Mouse (Mus musculus) mouse trophoblast stem cell (cell line): ENCODE data around the gene P4ha1.
"Not testable (repeated sequence)": the region's sequence is repeated elsewhere in the genome, so short reads cannot be mapped to it uniquely, and the experiment has no call there.

Source experiments
- in situ Hi-C, 2 experiments: fragments of 300-500 bp; cut with MseI, MboI; formaldehyde crosslinking; loops; 2 replicates in 1 of 2; 3 replicates in 1 of 2; pipeline ENCODE4 v1.15.1; 2025

The P4ha1 gene

GRCm38 (mm10) chr10:59323100-59323487 is at the start of gene P4ha1:
Gene P4ha1 (plus strand): TSS chr10:59323296.
- in situ Hi-C loops: no loop called here

GRCm38 (mm10) chr10:59275745-59276144 is 47.4 kb upstream of the P4ha1 start:
- in situ Hi-C loops: loop anchor here (25.0 kb wide), 2 partner anchors 113 to 463 kb away; partner anchors contain the start of gene Sh3rf3 (in 1 of the 2)

- in situ Hi-C loops: loop anchor here (25.0 kb wide), 2 partner anchors 115 to 465 kb away; partner anchors contain the start of gene Sh3rf3 (in 1 of the 2)
Observed at GRCm38 (mm10) chr10:59277116-59277515, 46.0 kb upstream of the P4ha1 start.

GRCm38 (mm10) chr10:59277729-59278475 is 45.2 kb upstream of the P4ha1 start:
- in situ Hi-C loops: loop anchor here (25.0 kb wide), 2 partner anchors 116 to 466 kb away; partner anchors contain the start of gene Sh3rf3 (in 1 of the 2)

GRCm38 (mm10) chr10:59283164-59283563 is 39.9 kb upstream of the P4ha1 start:
- in situ Hi-C loops: loop anchor here (5.0 to 25.0 kb wide), 3 partner anchors 116 to 471 kb away; partner anchors contain the start of gene Sh3rf3 (in 1 of the 2)

GRCm38 (mm10) chr10:59283749-59284148 is 39.3 kb upstream of the P4ha1 start:
- in situ Hi-C loops: loop anchor here (5.0 to 25.0 kb wide), 3 partner anchors 116 to 471 kb away; partner anchors contain the start of gene Sh3rf3 (in 1 of the 2)

- in situ Hi-C loops: loop anchor here (25.0 kb wide), 2 partner anchors 123 to 473 kb away; partner anchors contain the start of gene Sh3rf3 (in 1 of the 2)
Observed at GRCm38 (mm10) chr10:59285530-59285929, 37.6 kb upstream of the P4ha1 start.

DNA sequence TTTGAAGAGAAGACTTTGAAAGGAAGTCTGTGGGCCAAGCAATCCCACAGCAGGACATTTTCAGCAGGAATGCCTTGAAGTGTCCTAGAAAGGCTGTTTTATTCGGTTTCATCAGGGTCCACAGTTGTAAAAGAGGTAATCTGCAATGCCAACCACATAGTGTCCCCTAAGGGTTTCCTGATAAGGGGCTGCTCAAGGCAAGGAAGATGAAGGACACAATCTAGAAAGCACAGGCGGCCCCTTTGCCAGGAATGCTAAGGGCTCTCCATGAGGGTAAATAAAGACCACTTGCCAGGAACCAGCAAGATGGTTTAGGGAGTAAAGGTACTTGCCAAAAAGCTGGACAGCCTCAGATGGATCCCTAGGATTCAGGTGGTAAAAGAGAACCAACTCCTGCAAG is 35.8 kb upstream of the P4ha1 start:
- in situ Hi-C loops: loop anchor here (25.0 kb wide), 2 partner anchors 125 to 475 kb away; partner anchors contain the start of gene Sh3rf3 (in 1 of the 2)

GRCm38 (mm10) chr10:59287662-59288061 is 35.4 kb upstream of the P4ha1 start:
- in situ Hi-C loops: loop anchor here (25.0 kb wide), 2 partner anchors 125 to 475 kb away; partner anchors contain the start of gene Sh3rf3 (in 1 of the 2)

DNA sequence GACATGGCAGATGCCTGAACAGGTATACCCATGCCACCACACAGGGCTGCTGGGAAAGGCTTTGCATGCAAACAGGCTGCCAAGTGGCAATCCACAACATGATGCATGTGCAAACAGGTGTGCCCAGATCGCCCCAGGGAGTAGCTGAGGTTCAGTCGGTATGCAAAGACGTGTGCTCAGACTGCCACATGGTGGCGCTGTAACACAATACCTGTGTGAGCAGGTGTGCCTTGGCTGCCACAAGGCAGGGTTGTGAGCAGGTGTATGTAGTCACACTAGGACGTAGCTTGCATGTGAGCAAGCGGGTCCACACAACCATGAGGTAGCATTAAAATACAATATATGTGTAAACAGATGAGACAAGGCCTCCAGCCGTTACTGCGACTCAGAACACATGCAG is 34.0 kb upstream of the P4ha1 start:
- in situ Hi-C loops: loop anchor here (25.0 kb wide), 2 partner anchors 127 to 477 kb away; partner anchors contain the start of gene Sh3rf3 (in 1 of the 2)

GRCm38 (mm10) chr10:59291536-59291935 is 31.6 kb upstream of the P4ha1 start:
- in situ Hi-C loops: loop anchor here (25.0 kb wide), 2 partner anchors 129 to 479 kb away; partner anchors contain the start of gene Sh3rf3 (in 1 of the 2)

- in situ Hi-C loops: loop anchor here (25.0 kb wide), 2 partner anchors 130 to 480 kb away; partner anchors contain the start of gene Sh3rf3 (in 1 of the 2)
Observed at GRCm38 (mm10) chr10:59292079-59292478, 31.0 kb upstream of the P4ha1 start.

DNA sequence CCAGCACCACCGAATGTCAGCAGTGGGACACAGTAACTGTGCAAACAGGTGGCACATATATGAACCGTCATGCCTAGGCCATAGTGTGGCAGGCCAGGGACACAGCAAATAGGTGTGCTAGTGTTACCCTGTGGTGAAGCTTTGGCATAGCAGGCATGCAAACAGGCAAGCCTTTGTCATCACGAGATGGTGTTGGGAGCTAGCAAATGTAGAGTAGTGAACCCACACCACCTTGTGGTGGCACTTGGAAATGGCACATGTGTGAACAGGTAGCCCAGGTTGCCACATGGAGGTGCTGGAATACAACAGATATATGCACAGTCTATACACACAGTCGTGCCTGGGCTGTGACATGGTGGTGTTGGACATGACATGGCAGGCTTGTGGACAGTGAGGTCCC is 30.5 kb upstream of the P4ha1 start:
- in situ Hi-C loops: loop anchor here (25.0 kb wide), 2 partner anchors 130 to 480 kb away; partner anchors contain the start of gene Sh3rf3 (in 1 of the 2)

DNA sequence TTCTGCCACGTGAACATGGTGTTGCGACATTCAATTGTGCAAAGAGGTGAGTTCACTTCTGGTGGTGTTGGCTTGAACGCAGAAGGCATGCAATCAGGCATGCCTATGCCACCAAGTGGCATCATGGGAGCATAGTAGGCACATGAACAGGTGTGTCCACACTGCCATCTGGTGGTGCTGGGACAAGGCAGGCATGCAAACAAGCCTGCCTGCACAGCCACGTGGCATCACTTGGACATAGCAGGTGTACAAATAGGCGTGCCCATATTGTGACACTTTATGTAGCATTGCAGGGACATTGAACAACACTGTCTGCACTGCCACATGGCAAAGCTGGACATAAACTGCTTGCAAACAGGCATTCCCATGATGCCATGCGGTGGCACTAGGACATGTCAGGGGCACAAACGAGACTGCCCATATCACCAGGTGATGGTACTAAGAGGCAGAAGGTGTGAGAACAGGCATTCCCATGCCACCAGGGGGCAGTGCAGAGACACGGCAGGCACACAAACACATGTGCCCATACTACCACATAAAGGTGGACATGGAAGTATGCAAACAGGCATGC is 27.8 kb upstream of the P4ha1 start:
- in situ Hi-C loops: loop anchor here (25.0 kb wide), 2 partner anchors 133 to 483 kb away; partner anchors contain the start of gene Sh3rf3 (in 1 of the 2)

DNA sequence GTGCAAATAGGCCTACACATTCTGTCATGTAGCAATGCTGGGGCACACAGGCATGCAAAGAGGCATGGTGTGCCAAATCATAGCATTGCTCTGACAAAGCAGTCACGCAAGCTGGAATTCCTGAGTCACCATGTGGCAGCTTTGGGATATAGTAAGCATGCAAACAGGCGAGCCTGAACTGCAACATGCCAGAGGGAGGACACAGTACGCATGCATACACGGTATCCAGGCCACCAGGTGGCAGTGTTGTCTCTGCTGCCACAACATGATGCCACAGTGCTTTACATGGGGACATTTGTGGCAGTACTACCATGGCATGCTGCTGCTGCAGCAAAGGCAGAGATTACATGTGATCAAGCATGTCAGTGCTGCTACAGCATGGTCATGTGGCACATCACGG is 26.8 kb upstream of the P4ha1 start:
- in situ Hi-C loops: loop anchor here (25.0 kb wide), 2 partner anchors 134 to 484 kb away; partner anchors contain the start of gene Sh3rf3 (in 1 of the 2)

DNA sequence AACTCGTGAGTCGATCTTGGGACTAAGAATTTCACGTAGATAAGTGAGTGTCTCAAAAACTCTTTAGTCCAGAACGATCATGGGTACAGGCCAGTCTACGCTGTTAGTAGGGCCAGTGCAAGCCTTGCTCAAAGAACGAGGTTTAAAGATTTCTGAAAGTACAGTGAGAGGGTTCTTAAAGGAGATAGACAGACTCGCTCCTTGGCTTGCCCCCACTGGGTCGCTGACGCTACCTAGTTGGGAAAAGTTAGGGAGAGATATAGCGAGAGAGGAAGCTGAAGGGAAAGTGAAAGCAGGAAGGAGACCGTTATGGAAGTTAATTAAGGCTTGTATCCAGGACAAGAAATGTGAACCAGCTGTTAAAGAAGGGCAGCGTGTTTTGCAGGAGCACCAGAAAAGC is 20.4 kb upstream of the P4ha1 start:
- in situ Hi-C loops: not testable (repeated sequence)

DNA sequence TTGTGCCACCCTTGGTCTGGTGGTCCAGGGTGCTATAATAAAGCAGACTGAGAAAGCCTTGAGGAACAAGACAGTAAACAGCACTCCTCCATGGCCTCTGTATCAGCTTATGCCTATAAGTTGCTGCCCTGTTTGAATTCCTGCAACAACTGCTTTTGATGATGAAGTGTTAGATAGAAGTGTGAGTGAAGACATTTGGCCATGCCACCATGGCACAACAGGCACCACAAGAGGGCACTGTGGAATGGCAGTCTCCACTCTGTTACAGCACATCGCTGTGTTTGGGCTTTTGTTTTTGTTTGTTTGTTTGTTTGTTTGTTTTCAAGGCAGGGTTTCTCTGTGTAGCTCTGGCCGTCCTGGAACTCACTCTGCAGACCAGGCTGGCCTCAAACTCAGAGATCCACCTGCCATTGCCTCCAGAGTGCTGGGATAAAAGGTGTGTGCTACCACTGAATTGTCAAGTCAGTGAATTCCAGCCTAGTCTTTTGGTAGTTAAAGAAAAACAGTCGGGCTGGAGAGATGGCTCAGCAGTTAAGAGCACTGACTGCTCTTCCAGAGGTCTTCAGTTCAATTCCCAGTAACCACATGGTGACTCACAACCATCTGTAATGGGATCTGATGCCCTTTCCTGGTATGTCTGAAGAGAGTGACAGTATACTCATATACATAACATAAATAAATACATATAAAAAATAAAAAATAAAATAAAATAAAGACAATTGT is 13.9 kb upstream of the P4ha1 start:
- in situ Hi-C loops: no loop called here

GRCm38 (mm10) chr10:59310124-59310523 is 13.0 kb upstream of the P4ha1 start:
- in situ Hi-C loops: no loop called here

DNA sequence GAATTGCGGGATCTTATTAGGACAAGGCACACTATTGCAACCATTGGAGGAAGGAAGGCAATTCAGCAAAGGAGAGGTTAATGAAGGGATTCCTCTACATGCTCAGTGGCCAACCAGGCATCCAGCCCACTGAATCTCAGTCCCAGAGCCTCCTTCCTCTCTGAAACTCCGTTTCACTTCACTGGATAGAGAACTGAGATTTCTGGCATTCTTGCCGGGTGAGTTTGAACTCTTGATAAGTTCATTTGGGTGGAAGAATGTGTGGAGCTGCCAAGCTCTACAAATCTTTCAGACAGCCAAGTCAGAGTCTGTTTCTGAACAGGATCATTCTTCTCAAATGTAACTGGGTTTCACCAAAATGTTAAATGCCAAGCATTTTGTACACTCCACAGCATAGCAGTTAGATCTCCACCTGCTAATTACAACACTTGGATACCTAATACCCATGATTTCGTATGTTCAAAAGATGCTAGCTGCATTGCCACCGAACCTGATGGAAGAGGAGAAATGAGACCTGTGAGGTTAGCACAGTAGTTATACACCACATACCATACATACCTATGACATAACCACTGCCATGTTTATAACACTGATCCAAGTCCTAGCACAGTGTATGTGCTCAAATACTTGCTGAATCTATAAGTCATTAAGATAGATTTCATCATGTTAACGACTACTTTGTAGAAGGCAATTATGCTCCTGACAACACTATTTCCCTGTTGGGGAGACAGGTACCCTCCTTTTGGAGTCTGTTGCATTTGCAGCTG is 12.2 kb upstream of the P4ha1 start:
- in situ Hi-C loops: no loop called here

DNA sequence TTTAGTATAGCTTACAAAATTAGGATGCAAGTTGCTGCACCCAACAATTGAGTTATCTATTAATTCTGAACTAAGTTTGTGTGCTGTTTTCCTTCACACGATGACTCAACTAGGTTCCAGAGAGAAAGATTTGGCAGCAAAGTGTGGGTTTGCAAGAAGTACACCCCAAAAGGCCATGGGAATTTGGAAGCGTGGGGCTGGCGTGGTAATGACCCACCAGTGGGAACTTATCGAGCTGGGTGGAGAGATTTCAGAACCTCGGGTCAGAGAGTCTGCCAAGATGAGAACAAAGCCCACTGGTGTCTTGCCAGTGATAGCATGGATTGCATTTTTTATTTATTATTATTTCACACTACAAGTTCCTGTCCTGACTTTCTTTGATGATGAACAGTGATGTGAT is 11.2 kb upstream of the P4ha1 start:
- in situ Hi-C loops: no loop called here
